ENCODE assay signal across 8 mouse cellular contexts in the genomic region with DNA sequence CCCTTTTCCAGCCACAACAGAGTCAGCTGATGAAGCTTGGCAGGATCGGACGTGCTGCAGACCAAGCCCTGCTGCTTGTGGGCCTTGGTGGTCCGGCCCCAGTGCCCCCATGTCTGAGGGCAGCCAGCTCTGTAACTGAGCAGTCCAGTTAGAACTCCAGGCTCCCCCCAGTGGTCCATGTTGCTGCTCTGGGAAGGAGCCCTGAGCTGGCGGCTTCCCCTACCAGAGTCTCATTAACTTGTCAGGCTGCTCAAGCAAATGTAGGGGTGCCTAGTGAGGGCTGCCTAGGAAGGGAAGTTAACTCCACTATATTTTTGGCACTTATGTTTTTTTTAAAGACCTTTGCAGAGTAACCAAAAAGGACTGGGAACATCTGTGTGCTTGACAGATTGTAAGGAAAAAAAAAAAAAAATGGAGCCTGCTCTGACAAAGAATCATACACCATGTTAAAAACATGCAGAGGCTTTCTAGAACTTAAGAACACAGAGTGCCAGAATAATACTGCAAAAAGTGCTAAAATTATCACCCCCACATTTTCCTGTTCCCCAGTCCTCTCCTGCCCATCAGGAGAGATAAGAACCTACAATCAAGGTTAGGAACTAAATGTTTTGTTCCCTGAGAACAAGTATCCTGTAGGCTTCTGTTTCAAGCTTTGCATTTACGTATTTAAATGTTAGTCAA.
A peak's percentile ranks its signal among the peaks of the same experiment; 100 is the strongest.
DNase-seq lines count a peak whose midpoint lies in the region; TF ChIP-seq lines count a peak whose summit lies in the region.

No protein-coding gene starts in this region.

- peaks cover 2% of the 10 kb centered on the region for H3K36me3 ChIP-seq in kidney, adult 2 months (ENCODE audit: control insufficient read depth, insufficient read depth, low read length)

- DNase-seq in layer of hippocampus, adult 2 months (ENCODE audit: low spot score in 2 of 2): peak in 1 of 2 experiments; percentile 52
- DNase-seq in layer of hippocampus, postnatal 25 days (ENCODE audit: extremely low spot score in 1 of 2, low spot score in 1 of 2): no peak
- DNase-seq in gastrocnemius, postnatal 25 days: peak; percentile 27
- DNase-seq in kidney, adult 2 months: peak; percentile 42
- peak; percentile 56 for DNase-seq in lung, postnatal 14 days
- no peak for DNase-seq in spleen, adult 12 weeks (ENCODE audit: low spot score)
- no peak for DNase-seq in adrenal gland, postnatal 4 days (ENCODE audit: low spot score in 2 of 2)

- H3K4me1 ChIP-seq in cortical plate, adult 2 months (ENCODE audit: control insufficient read depth, insufficient read depth, low read length): peaks cover 13% of the 10 kb centered on the region
- H3K4me1 ChIP-seq in kidney, adult 2 months (ENCODE audit: control insufficient read depth, insufficient read depth, low read length): peaks cover 5% of the 10 kb centered on the region

- TF ChIP-seq POLR2A in cortical plate, adult 2 months (IDR thresholded peaks at IDR 0.05; ENCODE audit: extremely low read depth, insufficient read depth, low read length): no peak
- no peak for TF ChIP-seq POLR2A in kidney, adult 2 months (IDR thresholded peaks at IDR 0.05; ENCODE audit: low read depth, low read length)

- peak overlapping the region; percentile 92 for H3K27ac ChIP-seq in layer of hippocampus, adult 2 months
- H3K27ac ChIP-seq in cortical plate, adult 2 months (ENCODE audit: insufficient read depth, low read length): peak overlapping the region; percentile 84
- H3K27ac ChIP-seq in kidney, adult 2 months (ENCODE audit: insufficient read depth, low read depth, low read length): no peak overlapping the region

- peak; percentile 70 for TF ChIP-seq CTCF in layer of hippocampus, adult 2 months (conservative IDR thresholded peaks at IDR 0.05)
- 0 out of 2 replicates have a peak, but pooled peaks have one; percentile 9 for TF ChIP-seq CTCF in cortical plate, adult 2 months (IDR thresholded peaks at IDR 0.05; ENCODE audit: extremely low read depth, insufficient read depth, low read length)
- no peak; the same call in 1 of the 2 replicates for TF ChIP-seq CTCF in kidney, adult 2 months (conservative IDR thresholded peaks at IDR 0.05; ENCODE audit: insufficient read depth, insufficient read length, low read depth, low read length)

- WGBS in kidney, adult 2 months: 56% methylated on average over 5 of the region's 5 CpGs

- no peaks in the 10 kb centered on the region for H3K27me3 ChIP-seq in kidney, adult 2 months (replicated peaks; ENCODE audit: control insufficient read depth, insufficient read depth, low read length)

- no peak overlapping the region for H3K4me3 ChIP-seq in layer of hippocampus, adult 2 months
- H3K4me3 ChIP-seq in cortical plate, adult 2 months (ENCODE audit: insufficient read depth, low read length): no peak overlapping the region
- no peak overlapping the region for H3K4me3 ChIP-seq in kidney, adult 2 months (ENCODE audit: insufficient read depth, low read depth, low read length)

Comparison
In these comparisons a context has a peak if more than half of its experiments do, and no peak if none do; other contexts are left out.
1. DNase-seq: peak in gastrocnemius, postnatal 25 days (single experiment), kidney, adult 2 months (single experiment) and lung, postnatal 14 days (single experiment); none in layer of hippocampus, postnatal 25 days (0 of 2), spleen, adult 12 weeks (single experiment) and adrenal gland, postnatal 4 days (0 of 2).